Mouse (Mus musculus) brain, embryonic 14.5 days (tissue): ENCODE measurements around the gene Ube4b. TPM values are rescaled to one million over a fixed set of nuclear protein-coding genes. Genes with fewer than 3 reads are reported as not detected.

Experiments
- DNase-seq: peaks from one replicate; pipeline ENCODE4 v3.0.0-alpha.2; 2011; ENCODE audit warnings: low read depth
- CTCF ChIP-seq: fragments of 200-500 bp; IDR thresholded peaks from 2 replicates; pipeline ENCODE4 v1.5.1; 2012; ENCODE audit warnings: inconsistent platforms, mild to moderate bottlenecking, moderate library complexity, borderline replicate concordance; ENCODE audit not compliant: insufficient read depth, insufficient read length; ENCODE audit errors: extremely low read depth
- POLR2A ChIP-seq: fragments of 200-500 bp; IDR thresholded peaks from 2 replicates; pipeline ENCODE4 v1.6.1; 2012; ENCODE audit warnings: mild to moderate bottlenecking, inconsistent platforms, borderline replicate concordance; ENCODE audit not compliant: poor library complexity, insufficient read depth, insufficient read length, severe bottlenecking; ENCODE audit errors: extremely low read depth
- polyA plus RNA-seq: library from polyadenylated mRNA; depleted of rRNA; stranded (reverse); fragments of >200 nt; gene quantifications from 2 replicates; pipeline ENCODE4 v1.2.3, GENCODE M21; 2012; rRNA removed

Gene Ube4b
- polyA plus RNA-seq, 1 experiment, result 131 TPM

GRCm38 (mm10) chr4:149303502-149303901, 123.0 kb downstream of the Ube4b start:
- no peak for TF ChIP-seq POLR2A
- no peak for TF ChIP-seq CTCF

GRCm38 (mm10) chr4:149302751-149303150, 123.8 kb downstream of the Ube4b start:
- no peak for TF ChIP-seq POLR2A
- no peak for TF ChIP-seq CTCF
- DNase-seq, result no peak

More at GRCm38 (mm10) chr4:149303502-149303901, 123.0 kb downstream of the Ube4b start:
- DNase-seq, result no peak

GRCm38 (mm10) chr4:149302136-149302535, 124.4 kb downstream of the Ube4b start:
- no peak for DNase-seq
- TF ChIP-seq CTCF, result no peak
- TF ChIP-seq POLR2A, result no peak

DNA sequence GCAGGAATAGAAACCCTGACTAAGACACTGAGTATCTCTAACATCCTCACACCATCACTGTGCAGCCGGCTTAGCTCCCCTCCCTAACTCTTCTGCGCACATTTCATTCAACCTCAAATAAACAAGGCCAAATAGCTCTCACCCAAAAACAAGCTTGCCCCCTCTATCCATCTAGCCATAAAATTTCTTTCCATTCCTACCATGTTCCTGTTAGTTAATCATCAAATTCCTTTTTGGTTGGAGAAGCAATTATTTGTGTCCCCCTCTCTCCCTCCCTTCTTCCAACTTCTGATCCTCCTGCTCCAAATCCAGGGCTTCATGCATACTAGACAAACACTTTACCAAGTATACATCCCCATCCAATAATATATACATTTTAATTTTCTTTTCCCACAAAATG, 130.0 kb downstream of the Ube4b start:
- no peak for DNase-seq
- TF ChIP-seq POLR2A (no peak), CTCF (no peak)

DNA sequence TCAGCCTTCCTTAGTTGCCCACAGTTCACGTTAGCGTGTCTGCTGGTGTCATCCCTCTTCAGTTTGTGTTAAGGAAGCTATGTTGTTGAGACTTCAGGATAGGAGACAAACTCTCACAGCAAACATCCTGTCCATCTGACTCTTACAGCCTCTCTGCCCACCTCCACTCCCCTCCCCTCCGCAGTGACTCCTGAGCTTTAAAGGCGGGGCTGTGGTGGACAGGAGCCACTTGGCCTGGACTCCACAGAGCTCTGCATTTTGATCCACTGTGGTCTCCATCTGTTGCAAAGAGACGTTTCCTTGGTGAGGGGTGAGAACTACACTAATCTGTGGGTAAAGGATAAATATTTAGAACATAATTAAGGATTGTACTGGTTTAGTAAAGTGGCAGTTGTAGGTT, 133.6 kb downstream of the Ube4b start:
- DNase-seq, result no peak
- no peak for TF ChIP-seq CTCF
- no peak for TF ChIP-seq POLR2A

GRCm38 (mm10) chr4:149291061-149291460, 135.5 kb downstream of the Ube4b start:
- DNase-seq, result no peak
- TF ChIP-seq CTCF (no peak), POLR2A (no peak)

- DNase-seq, result no peak
- TF ChIP-seq CTCF, result no peak
- TF ChIP-seq POLR2A, result no peak
These were observed 136.3 kb downstream of the Ube4b start for GRCm38 (mm10) chr4:149290157-149290750.

GRCm38 (mm10) chr4:149286287-149287137, 140.0 kb downstream of the Ube4b start:
- DNase-seq, result no peak
- TF ChIP-seq POLR2A, result no peak
- TF ChIP-seq CTCF, result no peak

DNA sequence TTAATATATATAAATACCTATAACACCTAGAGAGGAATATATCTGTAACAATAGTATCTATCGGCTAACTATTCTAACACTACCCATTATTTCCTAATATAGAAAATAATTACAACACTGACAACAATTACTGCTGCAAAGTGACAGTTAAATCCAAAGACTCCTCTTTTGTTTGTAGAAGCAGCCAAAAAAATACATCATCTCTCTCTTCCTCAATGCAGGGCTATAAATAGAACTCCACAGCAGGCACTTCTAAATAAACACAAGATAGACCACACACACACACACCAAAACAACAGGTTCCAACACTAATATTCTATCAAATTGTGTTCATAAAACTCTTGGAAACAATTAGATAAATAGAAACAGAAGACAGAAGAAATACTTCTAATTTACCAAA, 140.9 kb downstream of the Ube4b start:
- no peak for TF ChIP-seq CTCF
- TF ChIP-seq POLR2A, result no peak
- DNase-seq, result peak; percentile 23

- TF ChIP-seq POLR2A, result no peak
- TF ChIP-seq CTCF, result no peak
- DNase-seq, result no peak
These were observed 143.5 kb downstream of the Ube4b start for GRCm38 (mm10) chr4:149283018-149283417.

- TF ChIP-seq POLR2A (no peak), CTCF (no peak)
- DNase-seq, result no peak
These were observed 144.4 kb downstream of the Ube4b start for GRCm38 (mm10) chr4:149282025-149282738.

Other genes with a start within 250 kb of the Ube4b start
- 189 and 232 TPM in 2 replicates for gene Kif1b, start 119.1 kb downstream of the Ube4b start, polyA plus RNA-seq
- 0.21 TPM in 1 of 2 replicates, not detected in the other for gene Rbp7, start 28.2 kb upstream of the Ube4b start, polyA plus RNA-seq
- not detected in 2 replicates for gene Tmem274, start 50.6 kb upstream of the Ube4b start, polyA plus RNA-seq
- 7.5 and 9.9 TPM in 2 replicates for gene Nmnat1, start 58.5 kb upstream of the Ube4b start, polyA plus RNA-seq
- 31.7 and 32.0 TPM in 2 replicates for gene Lzic, start 58.5 kb upstream of the Ube4b start, polyA plus RNA-seq
- gene Ctnnbip1, start 91.5 kb upstream of the Ube4b start, polyA plus RNA-seq, result 59.0 and 62.8 TPM in 2 replicates
- gene Clstn1, start 159.7 kb upstream of the Ube4b start, polyA plus RNA-seq, result 51.4 and 145 TPM in 2 replicates